Mouse (Mus musculus): ENCODE results near the gene Slc8a1. TPM values are rescaled to one million over a fixed set of nuclear protein-coding genes. Genes with fewer than 3 reads are reported as not detected.

Gene Slc8a1
- polyA plus RNA-seq, 1 experiment from 2014 or later: 148 TPM

DNA sequence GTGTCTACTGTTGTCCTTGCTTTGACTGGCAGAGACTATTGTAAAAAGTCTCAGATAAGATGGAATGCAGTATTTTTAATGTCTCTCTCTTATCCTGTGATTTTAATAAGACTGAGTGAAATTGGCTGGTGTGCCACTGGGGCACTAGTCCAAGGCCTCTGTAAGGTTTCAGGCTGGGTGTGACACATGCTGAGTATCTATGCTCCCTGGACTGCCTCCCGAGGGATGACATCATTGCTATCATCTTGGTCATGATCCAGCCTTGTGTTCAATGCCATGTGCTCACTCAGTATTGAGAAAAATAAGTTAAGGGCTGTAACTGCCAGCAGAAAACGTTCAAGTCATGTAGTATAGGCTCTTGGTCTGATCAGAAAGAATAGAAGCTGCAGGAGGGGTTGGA is 335.5 kb downstream of the Slc8a1 start:
- Histone ChIP-seq H3K4me3 (ENCODE audit: low read depth, low read length) (no peak overlapping the region), H3K27ac (ENCODE audit: low read depth, low read length) (no peak overlapping the region), H3K27me3 (ENCODE audit: control insufficient read depth, insufficient read depth, low read length) (no peaks in the 10 kb centered on the region), H3K9me3 (replicated peaks; ENCODE audit: control insufficient read depth, low read length) (no peaks in the 10 kb centered on the region), H3K4me2 (no peak overlapping the region), H3K36me3 (ENCODE audit: control insufficient read depth, insufficient read depth, low read length) (peaks cover 2% of the 10 kb centered on the region; the same call in 1 of the 2 replicates), H3K4me1 (ENCODE audit: control insufficient read depth, insufficient read depth, low read length) (no peaks in the 10 kb centered on the region), H3K9ac (ENCODE audit: low read depth, low read length) (no peak overlapping the region)
- no peak for ATAC-seq (replicated peaks; ENCODE audit: insufficient number of reproducible peaks, low FRiP score, low TSS enrichment)
- WGBS (ENCODE audit: insufficient replicate concordance): 50% methylated on average over 2 of the region's 2 CpGs

DNA sequence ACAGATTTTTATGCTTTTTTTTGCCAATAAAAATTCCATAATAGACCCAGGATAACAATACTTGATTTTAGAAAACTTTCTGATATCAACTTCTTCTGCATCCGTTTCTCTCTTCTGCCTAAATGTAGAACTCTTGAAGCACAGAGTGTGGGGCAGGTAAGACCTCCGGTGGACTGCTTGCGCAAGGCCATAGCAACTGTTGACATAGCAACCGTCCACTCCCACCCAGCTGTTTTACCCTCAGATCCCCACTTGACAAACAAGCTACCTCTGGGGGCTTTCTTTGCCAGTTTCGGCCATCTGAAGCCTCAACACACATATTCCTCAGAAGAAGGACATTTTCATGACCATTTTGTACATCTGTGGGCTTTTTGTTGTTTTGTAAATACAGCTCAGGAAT is 337.8 kb downstream of the Slc8a1 start:
- H3K27ac ChIP-seq (ENCODE audit: low read depth, low read length): no peak overlapping the region
- no peaks in the 10 kb centered on the region for H3K9me3 ChIP-seq (replicated peaks; ENCODE audit: control insufficient read depth, low read length)
- WGBS (ENCODE audit: insufficient replicate concordance): 71% methylated on average over 5 of the region's 5 CpGs
- no peak overlapping the region for H3K4me2 ChIP-seq
- no peak overlapping the region for H3K4me3 ChIP-seq (ENCODE audit: low read depth, low read length)
- no peaks in the 10 kb centered on the region for H3K27me3 ChIP-seq (ENCODE audit: control insufficient read depth, insufficient read depth, low read length)
- no peaks in the 10 kb centered on the region for H3K36me3 ChIP-seq (ENCODE audit: control insufficient read depth, insufficient read depth, low read length)
- H3K4me1 ChIP-seq (ENCODE audit: control insufficient read depth, insufficient read depth, low read length): no peaks in the 10 kb centered on the region
- ATAC-seq (replicated peaks; ENCODE audit: insufficient number of reproducible peaks, low FRiP score, low TSS enrichment): no peak
- no peak overlapping the region for H3K9ac ChIP-seq (ENCODE audit: low read depth, low read length)

DNA sequence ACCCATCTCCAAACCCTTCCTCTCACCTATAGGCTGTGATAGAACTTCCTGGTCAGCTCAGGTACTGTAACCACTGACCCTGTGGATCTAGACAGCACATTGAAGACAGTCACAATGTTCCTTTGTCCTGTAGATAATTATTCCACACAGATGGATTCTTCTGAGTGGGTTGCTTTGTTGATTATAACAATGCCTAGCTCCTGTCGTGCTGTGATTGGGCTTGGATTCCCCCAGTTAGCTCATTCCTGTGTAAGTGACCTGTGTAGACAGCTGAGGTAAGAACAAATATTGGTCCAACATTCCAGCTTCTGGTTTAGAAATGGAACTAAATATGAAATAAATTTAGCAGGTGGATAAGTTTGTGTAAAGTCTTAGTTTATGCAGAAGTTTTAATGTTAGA is 340.7 kb downstream of the Slc8a1 start:
- Histone ChIP-seq H3K27me3 (ENCODE audit: control insufficient read depth, insufficient read depth, low read length) (no peaks in the 10 kb centered on the region), H3K4me3 (ENCODE audit: low read depth, low read length) (no peak overlapping the region), H3K9ac (ENCODE audit: low read depth, low read length) (no peak overlapping the region), H3K27ac (ENCODE audit: low read depth, low read length) (no peak overlapping the region), H3K4me2 (no peak overlapping the region), H3K4me1 (ENCODE audit: control insufficient read depth, insufficient read depth, low read length) (no peaks in the 10 kb centered on the region), H3K9me3 (replicated peaks; ENCODE audit: control insufficient read depth, low read length) (no peaks in the 10 kb centered on the region), H3K36me3 (ENCODE audit: control insufficient read depth, insufficient read depth, low read length) (no peaks in the 10 kb centered on the region)
- no peak for ATAC-seq (replicated peaks; ENCODE audit: insufficient number of reproducible peaks, low FRiP score, low TSS enrichment)
- WGBS (ENCODE audit: insufficient replicate concordance): 76% methylated on average over 1 of the region's 1 CpGs

DNA sequence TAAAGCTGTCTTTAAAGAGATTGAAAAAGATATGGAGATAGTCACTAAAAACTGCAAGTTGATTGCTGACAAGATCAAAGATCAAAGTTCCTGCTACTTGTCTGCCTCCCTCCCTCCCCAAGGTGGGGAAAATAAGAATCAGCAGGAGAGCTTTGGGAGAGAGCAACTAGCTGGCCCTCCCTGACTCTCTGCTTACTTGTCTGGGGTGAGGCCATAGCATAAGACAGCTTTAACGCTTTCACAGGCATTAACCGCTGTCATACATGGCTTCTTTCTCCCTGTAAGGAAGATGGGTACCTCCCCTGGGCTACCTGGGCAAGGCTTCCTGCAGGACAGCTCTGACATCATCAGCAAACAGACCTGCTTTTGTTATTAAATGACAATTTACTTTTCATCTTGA is 344.1 kb downstream of the Slc8a1 start:
- Histone ChIP-seq H3K36me3 (ENCODE audit: control insufficient read depth, insufficient read depth, low read length) (no peaks in the 10 kb centered on the region), H3K4me2 (no peak overlapping the region), H3K9ac (ENCODE audit: low read depth, low read length) (no peak overlapping the region), H3K9me3 (replicated peaks; ENCODE audit: control insufficient read depth, low read length) (no peaks in the 10 kb centered on the region), H3K27me3 (ENCODE audit: control insufficient read depth, insufficient read depth, low read length) (no peaks in the 10 kb centered on the region), H3K4me1 (ENCODE audit: control insufficient read depth, insufficient read depth, low read length) (no peaks in the 10 kb centered on the region), H3K27ac (ENCODE audit: low read depth, low read length) (no peak overlapping the region), H3K4me3 (ENCODE audit: low read depth, low read length) (no peak overlapping the region)
- 40% methylated on average over 2 of the region's 2 CpGs for WGBS (ENCODE audit: insufficient replicate concordance)
- no peak for ATAC-seq (replicated peaks; ENCODE audit: insufficient number of reproducible peaks, low FRiP score, low TSS enrichment)

DNA sequence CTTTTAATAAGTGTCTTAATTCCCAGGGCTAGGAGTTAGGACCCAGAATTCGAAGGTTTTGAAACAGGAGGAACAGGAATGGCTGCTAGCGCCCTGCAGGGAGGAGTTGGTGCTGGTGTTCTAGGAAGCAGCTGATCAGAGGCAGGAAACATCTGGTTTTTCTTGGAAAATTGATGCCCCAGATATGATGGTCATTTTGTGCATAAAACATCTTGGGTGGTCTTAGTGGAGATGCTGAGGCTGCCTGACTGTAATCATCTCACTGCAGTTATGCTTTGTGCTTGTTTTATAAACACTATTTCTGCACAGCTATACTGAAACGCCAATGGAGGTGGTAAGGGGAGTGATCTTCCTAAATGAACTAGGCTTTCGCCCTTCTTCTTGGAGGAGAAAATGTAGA is 345.1 kb downstream of the Slc8a1 start:
- 64% methylated on average over 4 of the region's 4 CpGs for WGBS (ENCODE audit: insufficient replicate concordance)
- no peak for ATAC-seq (replicated peaks; ENCODE audit: insufficient number of reproducible peaks, low FRiP score, low TSS enrichment)
- H3K27me3 ChIP-seq (ENCODE audit: control insufficient read depth, insufficient read depth, low read length): no peaks in the 10 kb centered on the region
- H3K4me1 ChIP-seq (ENCODE audit: control insufficient read depth, insufficient read depth, low read length): no peaks in the 10 kb centered on the region
- no peak overlapping the region for H3K4me2 ChIP-seq
- no peak overlapping the region for H3K4me3 ChIP-seq (ENCODE audit: low read depth, low read length)
- no peak overlapping the region for H3K27ac ChIP-seq (ENCODE audit: low read depth, low read length)
- peaks cover 4% of the 10 kb centered on the region for H3K36me3 ChIP-seq (ENCODE audit: control insufficient read depth, insufficient read depth, low read length)
- H3K9me3 ChIP-seq (replicated peaks; ENCODE audit: control insufficient read depth, low read length): no peaks in the 10 kb centered on the region
- no peak overlapping the region for H3K9ac ChIP-seq (ENCODE audit: low read depth, low read length)

DNA sequence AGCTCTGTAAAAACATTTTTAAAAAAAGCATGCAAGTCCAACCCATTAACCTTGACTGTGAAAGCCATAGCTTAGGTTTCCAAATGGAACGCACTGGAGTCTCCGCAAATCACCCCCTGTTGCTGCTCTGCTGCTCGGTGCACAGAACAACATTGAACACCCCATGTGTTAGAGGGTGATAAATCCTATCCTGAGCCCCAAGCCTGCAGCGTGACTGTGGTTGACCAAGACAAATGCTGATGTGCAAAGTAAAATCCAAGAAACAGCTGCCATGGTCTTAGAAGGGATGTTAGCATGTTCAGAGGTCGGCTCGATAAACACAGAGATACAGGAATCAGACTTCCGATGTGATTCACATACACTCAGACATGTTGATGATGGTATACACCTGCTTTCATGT is 346.7 kb downstream of the Slc8a1 start:
- no peak for ATAC-seq (replicated peaks; ENCODE audit: insufficient number of reproducible peaks, low FRiP score, low TSS enrichment)
- 82% methylated on average over 7 of the region's 7 CpGs for WGBS (ENCODE audit: insufficient replicate concordance)
- H3K4me3 ChIP-seq (ENCODE audit: low read depth, low read length): no peak overlapping the region
- no peaks in the 10 kb centered on the region for H3K9me3 ChIP-seq (replicated peaks; ENCODE audit: control insufficient read depth, low read length)
- no peak overlapping the region for H3K27ac ChIP-seq (ENCODE audit: low read depth, low read length)
- H3K4me2 ChIP-seq: no peak overlapping the region
- H3K4me1 ChIP-seq (ENCODE audit: control insufficient read depth, insufficient read depth, low read length): no peaks in the 10 kb centered on the region
- H3K9ac ChIP-seq (ENCODE audit: low read depth, low read length): no peak overlapping the region
- peaks cover 7% of the 10 kb centered on the region for H3K36me3 ChIP-seq (ENCODE audit: control insufficient read depth, insufficient read depth, low read length)
- H3K27me3 ChIP-seq (ENCODE audit: control insufficient read depth, insufficient read depth, low read length): no peaks in the 10 kb centered on the region

DNA sequence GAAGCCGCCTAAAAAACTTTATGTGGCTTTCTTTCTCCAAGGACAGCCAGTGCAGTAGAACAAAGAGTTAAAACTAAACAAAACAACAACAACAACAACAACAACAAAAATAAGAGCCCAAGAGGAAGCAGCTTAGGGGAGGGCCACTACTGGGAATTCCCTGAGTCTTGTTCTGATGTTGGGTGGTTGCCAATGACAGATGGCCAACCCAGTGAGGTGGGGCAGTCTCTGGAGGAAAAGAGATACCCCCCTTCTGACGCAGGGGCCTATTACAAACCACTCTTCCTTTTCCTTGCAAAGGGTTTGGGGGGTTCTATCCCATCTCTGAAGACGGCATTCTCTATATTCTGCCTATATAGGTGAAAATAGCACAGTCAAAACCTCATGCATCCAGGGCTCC is 347.4 kb downstream of the Slc8a1 start:
- Histone ChIP-seq H3K9ac (ENCODE audit: low read depth, low read length) (no peak overlapping the region), H3K4me1 (ENCODE audit: control insufficient read depth, insufficient read depth, low read length) (no peaks in the 10 kb centered on the region), H3K9me3 (replicated peaks; ENCODE audit: control insufficient read depth, low read length) (no peaks in the 10 kb centered on the region), H3K4me2 (no peak overlapping the region), H3K27me3 (ENCODE audit: control insufficient read depth, insufficient read depth, low read length) (no peaks in the 10 kb centered on the region), H3K36me3 (ENCODE audit: control insufficient read depth, insufficient read depth, low read length) (peaks cover 7% of the 10 kb centered on the region), H3K27ac (ENCODE audit: low read depth, low read length) (no peak overlapping the region), H3K4me3 (ENCODE audit: low read depth, low read length) (no peak overlapping the region)
- ATAC-seq (replicated peaks; ENCODE audit: insufficient number of reproducible peaks, low FRiP score, low TSS enrichment): no peak
- WGBS (ENCODE audit: insufficient replicate concordance): 79% methylated on average over 3 of the region's 3 CpGs

DNA sequence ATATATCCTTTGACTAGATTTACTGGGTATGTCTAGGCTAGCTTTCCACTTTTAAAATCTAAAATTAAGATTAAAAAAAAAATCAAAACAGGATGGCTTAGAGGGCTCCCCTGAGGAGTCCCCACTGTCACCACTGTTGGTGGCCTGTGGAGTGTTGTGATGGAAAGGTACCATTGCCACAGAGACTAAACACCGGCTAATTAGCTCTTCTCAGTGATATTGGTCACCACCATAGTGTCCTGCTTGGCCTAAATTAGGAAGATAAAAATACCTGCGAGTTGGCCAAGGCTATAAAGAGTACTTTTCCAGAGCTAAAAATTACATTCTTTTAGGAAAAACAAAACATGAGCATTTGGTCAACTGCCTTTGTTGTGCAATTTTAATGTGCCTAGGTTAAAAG is 352.1 kb downstream of the Slc8a1 start:
- 60% methylated on average over 2 of the region's 2 CpGs for WGBS (ENCODE audit: insufficient replicate concordance)

DNA sequence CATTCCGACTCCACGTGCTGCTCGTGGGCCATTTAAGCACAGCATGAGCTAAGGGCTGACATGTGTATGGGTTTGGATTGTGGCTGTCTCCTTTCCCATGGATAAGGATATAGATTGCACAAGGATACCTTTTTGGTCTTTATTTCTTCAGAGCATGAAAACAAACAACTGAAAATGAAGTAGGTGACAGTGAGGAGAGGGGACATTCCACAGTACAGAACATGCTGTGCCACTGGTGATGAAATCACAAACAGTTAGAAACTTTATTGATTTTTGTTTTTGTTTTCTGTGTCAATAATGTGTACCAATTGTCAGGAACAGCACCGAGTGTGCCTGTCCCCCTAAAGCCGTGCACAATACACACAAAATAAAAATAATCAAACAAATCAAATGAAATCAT is 352.7 kb downstream of the Slc8a1 start:
- Histone ChIP-seq H3K4me2 (no peak overlapping the region), H3K36me3 (ENCODE audit: control insufficient read depth, insufficient read depth, low read length) (peaks cover 7% of the 10 kb centered on the region), H3K27ac (ENCODE audit: low read depth, low read length) (no peak overlapping the region), H3K4me1 (ENCODE audit: control insufficient read depth, insufficient read depth, low read length) (no peaks in the 10 kb centered on the region), H3K4me3 (ENCODE audit: low read depth, low read length) (no peak overlapping the region), H3K9ac (ENCODE audit: low read depth, low read length) (no peak overlapping the region), H3K27me3 (ENCODE audit: control insufficient read depth, insufficient read depth, low read length) (no peaks in the 10 kb centered on the region), H3K9me3 (replicated peaks; ENCODE audit: control insufficient read depth, low read length) (no peaks in the 10 kb centered on the region)
- 86% methylated on average over 5 of the region's 5 CpGs for WGBS (ENCODE audit: insufficient replicate concordance)
- ATAC-seq (replicated peaks; ENCODE audit: insufficient number of reproducible peaks, low FRiP score, low TSS enrichment): no peak

More for the DNA sequence above, 352.1 kb downstream of the Slc8a1 start:
- Histone ChIP-seq H3K9me3 (replicated peaks; ENCODE audit: control insufficient read depth, low read length) (no peaks in the 10 kb centered on the region), H3K4me3 (ENCODE audit: low read depth, low read length) (no peak overlapping the region), H3K36me3 (ENCODE audit: control insufficient read depth, insufficient read depth, low read length) (peaks cover 7% of the 10 kb centered on the region), H3K9ac (ENCODE audit: low read depth, low read length) (no peak overlapping the region), H3K27me3 (ENCODE audit: control insufficient read depth, insufficient read depth, low read length) (no peaks in the 10 kb centered on the region), H3K4me1 (ENCODE audit: control insufficient read depth, insufficient read depth, low read length) (no peaks in the 10 kb centered on the region), H3K27ac (ENCODE audit: low read depth, low read length) (no peak overlapping the region), H3K4me2 (no peak overlapping the region)
- ATAC-seq (replicated peaks; ENCODE audit: insufficient number of reproducible peaks, low FRiP score, low TSS enrichment): no peak

Data from heart, embryonic 11.5 days (tissue).